Mouse (Mus musculus) midbrain, postnatal 0 days (tissue): ENCODE data around the gene Cep350. TPM values are rescaled to one million over a fixed set of nuclear protein-coding genes. Genes with fewer than 3 reads are reported as not detected.

Source experiments
- ATAC-seq: fragments of 200-750 bp; cut with Nextera tagmentation; 2 replicates; pipeline ENCODE4 v1.8.0; 2017; ENCODE audit warnings: moderate number of reproducible peaks, mild to moderate bottlenecking, moderate TSS enrichment, moderate library complexity; ENCODE audit not compliant: low FRiP score
- DNase-seq: peaks from one replicate; pipeline ENCODE4 v3.0.0-alpha.2; 2015; ENCODE audit warnings: low spot score
- H3K27ac ChIP-seq: fragments of 300-500 bp; sonication (generic); 2 replicates; pipeline ENCODE4 v1.5.1; 2014; ENCODE audit warnings: low read depth, mild to moderate bottlenecking, low read length, mixed read lengths
- H3K27me3 ChIP-seq: fragments of 300-500 bp; sonication (generic); 2 replicates; pipeline ENCODE4 v1.6.1; 2014; ENCODE audit warnings: low read length, control low read depth, mixed read lengths; ENCODE audit not compliant: insufficient read depth
- H3K36me3 ChIP-seq: fragments of 300-500 bp; sonication (generic); 2 replicates; pipeline ENCODE4 v1.6.1; 2014; ENCODE audit warnings: low read length, control low read depth, mixed read lengths; ENCODE audit not compliant: insufficient read depth
- H3K4me1 ChIP-seq: fragments of 300-500 bp; sonication (generic); 2 replicates; pipeline ENCODE4 v1.6.1; 2014; ENCODE audit warnings: mild to moderate bottlenecking, control low read depth, antibody characterized with exemption, low read length, mixed read lengths; ENCODE audit not compliant: insufficient read depth
- H3K4me2 ChIP-seq: fragments of 300-500 bp; sonication (generic); 2 replicates; pipeline ENCODE4 v1.6.1; 2014; ENCODE audit warnings: low read depth, mild to moderate bottlenecking, low read length, mixed read lengths; ENCODE audit not compliant: poor library complexity, severe bottlenecking
- H3K4me3 ChIP-seq: fragments of 300-500 bp; sonication (generic); 2 replicates; pipeline ENCODE4 v1.5.1; 2014; ENCODE audit warnings: low read depth, mild to moderate bottlenecking, low read length, moderate library complexity
- H3K9ac ChIP-seq: fragments of 300-500 bp; sonication (generic); replicated peaks from 2 replicates; pipeline ENCODE4 v1.6.1; 2014; ENCODE audit warnings: mild to moderate bottlenecking, low read length, moderate library complexity, mixed read lengths; ENCODE audit not compliant: poor library complexity, severe bottlenecking
- H3K9me3 ChIP-seq: fragments of 300-500 bp; sonication (generic); 2 replicates; pipeline ENCODE4 v1.6.1; 2016; ENCODE audit warnings: low read length, control low read depth
- CTCF ChIP-seq: IDR thresholded peaks from 2 replicates; pipeline ENCODE4 v1.5.1; 2016; ENCODE audit warnings: antibody characterized with exemption, mild to moderate bottlenecking
- WGBS: fragments of 180-500 bp; shearing (Covaris S2); extraction: QIAGEN DNeasy Blood & Tissue Kit; methylation state at CpG from one replicate; pipeline ENCODE4 v1.1.7; 2014; 5-methylcytosine and 5-hydroxymethylcytosine counted together
- polyA plus RNA-seq: library from polyadenylated mRNA; unstranded; fragments of >200 nt; fragmentation: Nextera tagmentation; extraction: Ambion mirVana; gene quantifications from 2 replicates; pipeline ENCODE4 v1.2.1, GENCODE M21; 2015
- total RNA-seq: library from RNA; depleted of rRNA; stranded (reverse); fragments of >200 nt; gene quantifications from 2 replicates; pipeline ENCODE4 v1.2.3, GENCODE M21; 2014

The Cep350 gene
- total and polyA plus RNA-seq, 2 experiments from 2014 or later, result 13.0 to 33.2 TPM

DNA sequence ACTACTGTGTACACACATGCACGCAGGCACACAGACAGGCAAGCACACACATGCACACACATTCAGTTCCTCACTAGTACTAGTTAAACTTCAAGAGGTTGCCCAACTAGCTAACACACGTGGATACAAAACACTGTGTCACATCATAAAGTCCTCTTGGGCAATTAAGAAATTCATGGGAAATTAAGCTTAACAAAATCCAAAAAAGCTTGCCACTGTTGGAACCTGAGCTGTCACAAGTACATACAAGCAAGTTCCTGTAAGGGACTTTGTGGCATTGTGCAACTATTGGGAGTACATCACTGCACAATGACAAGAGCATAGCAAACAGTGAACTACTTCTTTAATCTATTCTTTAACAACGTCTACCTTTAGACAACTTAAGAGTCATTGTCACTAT, 93.5 kb downstream of the Cep350 start:
- Histone ChIP-seq H3K27me3 (no peaks in the 10 kb centered on the region), H3K4me1 (no peaks in the 10 kb centered on the region), H3K4me2 (no peak overlapping the region), H3K9me3 (no peaks in the 10 kb centered on the region), H3K36me3 (peaks cover 47% of the 10 kb centered on the region), H3K27ac (no peak overlapping the region), H3K4me3 (no peak overlapping the region), H3K9ac (no peak overlapping the region)
- TF ChIP-seq CTCF, result no peak
- 95% methylated on average over 3 of the region's 3 CpGs for WGBS
- DNase-seq, result no peak
- no peak for ATAC-seq

DNA sequence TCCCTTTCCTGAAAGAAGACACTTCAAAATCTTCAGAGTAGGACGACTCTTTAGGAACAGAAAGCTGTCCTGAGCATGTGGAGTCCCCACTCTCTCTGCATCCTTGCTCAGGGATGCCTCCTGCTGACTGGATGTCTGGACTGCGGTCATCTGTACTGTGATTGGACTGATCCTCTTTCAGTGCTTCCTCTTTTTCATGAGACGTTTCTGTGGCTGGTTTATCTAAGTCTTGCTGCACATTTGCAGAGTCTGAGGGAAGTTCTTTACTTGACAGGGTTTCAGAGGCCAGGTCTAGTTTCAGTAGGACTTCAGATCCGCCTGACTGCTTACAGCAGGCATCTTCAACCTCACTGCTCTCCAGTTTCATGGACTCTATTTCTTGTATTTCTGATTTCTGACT, 110.1 kb downstream of the Cep350 start:
- no peak for DNase-seq
- no peak overlapping the region for H3K9ac ChIP-seq
- WGBS, result 71% methylated on average over 4 of the region's 4 CpGs
- peak; percentile 38 for TF ChIP-seq CTCF
- H3K9me3 ChIP-seq, result no peaks in the 10 kb centered on the region
- no peak overlapping the region for H3K4me3 ChIP-seq
- no peak overlapping the region for H3K4me2 ChIP-seq
- H3K4me1 ChIP-seq, result no peaks in the 10 kb centered on the region
- no peak for ATAC-seq
- H3K27ac ChIP-seq, result no peak overlapping the region
- peaks cover 56% of the 10 kb centered on the region for H3K36me3 ChIP-seq
- no peaks in the 10 kb centered on the region for H3K27me3 ChIP-seq

DNA sequence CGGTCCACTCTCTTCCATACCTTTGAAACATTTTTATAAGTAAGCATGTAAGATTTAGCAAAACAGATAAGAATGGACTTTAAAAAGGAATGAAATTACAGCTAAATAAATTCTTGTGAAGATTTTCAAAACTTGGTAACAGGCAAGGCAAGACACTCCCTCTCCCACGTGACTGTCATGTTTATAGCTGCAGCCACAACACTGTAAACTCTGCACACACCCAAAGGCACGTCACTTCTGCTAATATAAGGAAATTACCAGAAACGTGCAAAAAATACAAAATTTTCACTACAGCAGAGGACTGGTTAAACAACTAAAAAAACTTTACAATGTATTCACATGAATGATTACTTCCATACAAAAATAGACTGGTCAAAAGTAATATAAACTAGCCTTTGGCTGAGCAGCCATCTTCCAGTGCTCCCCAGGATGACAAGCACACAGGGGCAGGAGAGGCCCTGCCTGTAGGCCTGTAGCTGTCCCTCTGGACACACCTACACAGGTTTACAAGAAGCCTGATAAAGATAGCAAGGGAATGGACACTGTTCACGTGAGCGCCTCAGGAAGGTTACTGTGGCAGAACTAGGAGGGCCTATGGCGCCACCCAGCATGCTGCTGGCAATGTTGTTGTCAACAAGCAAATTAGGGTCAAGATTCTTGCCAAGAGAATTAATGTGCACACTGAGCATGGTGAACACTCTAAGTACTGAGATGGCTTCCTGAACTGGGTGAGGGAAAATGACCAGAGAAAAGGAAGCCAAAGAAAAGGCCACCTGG, 117.9 kb downstream of the Cep350 start:
- TF ChIP-seq CTCF, result no peak
- WGBS, result 89% methylated on average over 7 of the region's 7 CpGs
- no peak overlapping the region for H3K9ac ChIP-seq
- H3K4me3 ChIP-seq, result no peak overlapping the region
- DNase-seq (peak; percentile 67), ATAC-seq (no peak)
- H3K27me3 ChIP-seq, result no peaks in the 10 kb centered on the region
- H3K4me2 ChIP-seq, result no peak overlapping the region
- no peaks in the 10 kb centered on the region for H3K9me3 ChIP-seq
- H3K36me3 ChIP-seq, result peaks cover 43% of the 10 kb centered on the region
- H3K4me1 ChIP-seq, result no peaks in the 10 kb centered on the region
- no peak overlapping the region for H3K27ac ChIP-seq

DNA sequence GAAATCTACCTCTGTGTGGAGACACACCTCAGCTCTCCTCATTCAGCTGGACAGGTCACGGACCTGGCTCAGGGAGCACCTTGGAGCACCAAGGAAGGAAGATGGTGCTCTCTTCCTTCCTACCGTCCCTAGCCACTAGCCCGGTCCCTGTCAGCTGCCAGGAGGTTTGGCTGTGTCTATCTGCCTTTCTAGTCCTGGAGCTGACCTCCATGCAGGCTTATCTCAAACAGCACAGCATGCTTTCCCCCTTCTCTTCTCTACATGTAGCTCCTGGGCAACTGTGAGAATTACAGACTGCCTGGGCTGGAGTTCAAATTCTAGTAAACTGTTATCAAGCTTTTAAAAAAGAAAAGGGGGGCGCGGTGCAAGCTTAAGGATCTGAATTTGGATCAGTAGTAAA, 120.0 kb downstream of the Cep350 start:
- DNase-seq (no peak), ATAC-seq (no peak)
- H3K4me1 ChIP-seq, result no peaks in the 10 kb centered on the region
- no peak for TF ChIP-seq CTCF
- no peak overlapping the region for H3K9ac ChIP-seq
- no peak overlapping the region for H3K27ac ChIP-seq
- no peaks in the 10 kb centered on the region for H3K27me3 ChIP-seq
- WGBS, result 94% methylated on average over 5 of the region's 5 CpGs
- H3K36me3 ChIP-seq, result peaks cover 38% of the 10 kb centered on the region
- H3K4me2 ChIP-seq, result no peak overlapping the region
- H3K9me3 ChIP-seq, result no peaks in the 10 kb centered on the region
- no peak overlapping the region for H3K4me3 ChIP-seq

DNA sequence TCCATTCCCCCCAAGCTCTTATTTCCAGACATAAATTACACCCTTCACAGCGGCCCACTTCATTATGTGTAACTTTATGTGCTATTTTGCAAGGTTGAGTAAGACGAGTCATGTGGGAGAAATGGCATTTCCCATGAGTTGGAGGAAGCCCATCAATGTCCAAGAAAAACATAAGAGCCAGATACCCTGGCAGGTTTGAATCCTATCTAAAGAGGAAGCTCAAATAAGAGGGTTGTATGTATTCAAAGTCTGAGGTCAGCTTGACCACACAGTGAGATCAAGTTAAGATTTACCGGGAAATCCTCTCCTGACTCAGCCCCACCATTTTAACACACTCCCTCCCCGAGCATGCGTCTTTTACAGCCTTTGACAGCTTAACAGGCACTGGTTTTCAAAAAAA, 128.8 kb downstream of the Cep350 start:
- H3K9ac ChIP-seq, result no peak overlapping the region
- no peaks in the 10 kb centered on the region for H3K4me1 ChIP-seq
- H3K9me3 ChIP-seq, result no peaks in the 10 kb centered on the region
- H3K27me3 ChIP-seq, result no peaks in the 10 kb centered on the region
- ATAC-seq (no peak), DNase-seq (no peak)
- WGBS, result 90% methylated on average over 5 of the region's 5 CpGs
- no peak overlapping the region for H3K27ac ChIP-seq
- no peak overlapping the region for H3K4me3 ChIP-seq
- no peak for TF ChIP-seq CTCF
- H3K36me3 ChIP-seq, result peaks cover 20% of the 10 kb centered on the region
- H3K4me2 ChIP-seq, result no peak overlapping the region

DNA sequence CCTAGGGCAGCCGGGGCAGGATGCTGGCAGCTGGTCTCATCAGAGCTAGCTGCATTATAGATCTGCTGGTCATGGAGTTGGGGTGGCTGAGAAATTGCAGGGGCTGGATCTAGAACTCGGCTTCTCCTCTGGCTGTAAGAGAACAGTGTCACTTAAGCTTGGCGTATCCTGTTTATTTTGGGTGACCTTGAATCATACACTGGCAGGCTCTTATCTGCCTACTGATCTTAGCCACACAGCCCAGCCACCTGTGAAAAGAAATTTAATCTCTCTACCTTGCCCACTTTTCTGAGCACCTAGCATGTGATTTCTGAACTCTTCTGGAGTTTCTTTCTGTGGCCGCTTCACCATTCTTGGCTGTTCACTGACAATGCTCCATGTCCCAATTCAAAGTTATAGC, 129.5 kb downstream of the Cep350 start:
- no peaks in the 10 kb centered on the region for H3K27me3 ChIP-seq
- DNase-seq, result no peak
- no peaks in the 10 kb centered on the region for H3K9me3 ChIP-seq
- no peak overlapping the region for H3K9ac ChIP-seq
- no peak overlapping the region for H3K4me2 ChIP-seq
- no peak for ATAC-seq
- no peak overlapping the region for H3K4me3 ChIP-seq
- no peaks in the 10 kb centered on the region for H3K4me1 ChIP-seq
- peaks cover 18% of the 10 kb centered on the region for H3K36me3 ChIP-seq
- H3K27ac ChIP-seq, result no peak overlapping the region
- WGBS, result 95% methylated on average over 4 of the region's 4 CpGs
- TF ChIP-seq CTCF, result no peak
